Mouse (Mus musculus) monocyte, adult 2 months (primary cell): ENCODE results near the gene Rccd1.
A peak's percentile ranks its signal among the peaks of the same experiment; 100 is the strongest.

Experiments used
- DNase-seq, 2 experiments: peaks; one replicate each; pipeline ENCODE4 v3.0.0; 2022; ENCODE audit warnings: low spot score in 2 of 2, low read depth in 1 of 2

Rccd1 gene

DNA sequence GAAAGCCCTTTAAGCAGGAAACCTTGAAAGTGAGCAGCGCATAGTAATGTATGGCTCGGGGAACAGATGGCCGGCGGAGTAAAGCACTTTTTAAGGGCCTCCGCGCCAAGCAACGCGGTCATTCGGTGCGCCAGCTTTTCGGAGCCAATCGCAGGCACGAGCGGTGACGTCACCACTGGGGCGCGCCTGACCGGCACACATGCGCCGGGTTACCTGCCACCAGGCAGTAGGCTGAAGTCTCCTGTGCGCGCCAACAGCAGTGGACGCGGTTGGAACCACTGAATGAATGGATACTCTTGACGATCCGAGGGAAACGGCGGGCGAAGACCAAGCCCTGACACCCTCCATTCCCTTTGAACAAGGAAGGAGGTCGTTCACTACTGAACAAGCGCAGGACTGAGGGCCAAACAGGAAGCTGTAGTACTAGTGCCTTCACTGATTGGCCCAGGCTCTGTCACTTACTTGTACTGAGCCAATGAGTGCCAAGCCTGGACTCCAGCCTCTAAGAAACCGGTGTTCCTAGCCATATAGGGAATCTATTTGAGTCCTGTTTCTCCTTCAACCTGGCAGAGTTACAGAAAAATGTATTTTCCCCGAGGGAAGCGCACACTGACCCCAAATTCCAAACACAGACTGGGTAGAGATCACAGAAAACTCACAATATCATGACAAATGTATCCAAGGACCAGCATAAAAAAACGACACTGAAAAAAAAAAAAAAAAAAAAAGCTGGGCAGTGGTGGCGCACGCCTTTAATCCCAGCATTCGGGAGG lies at the start of gene Rccd1:
Gene Rccd1, minus strand, starts transcription at position 412 of the 773 bp plus-strand sequence.
- DNase-seq = peak; percentile 75 to 88

DNA sequence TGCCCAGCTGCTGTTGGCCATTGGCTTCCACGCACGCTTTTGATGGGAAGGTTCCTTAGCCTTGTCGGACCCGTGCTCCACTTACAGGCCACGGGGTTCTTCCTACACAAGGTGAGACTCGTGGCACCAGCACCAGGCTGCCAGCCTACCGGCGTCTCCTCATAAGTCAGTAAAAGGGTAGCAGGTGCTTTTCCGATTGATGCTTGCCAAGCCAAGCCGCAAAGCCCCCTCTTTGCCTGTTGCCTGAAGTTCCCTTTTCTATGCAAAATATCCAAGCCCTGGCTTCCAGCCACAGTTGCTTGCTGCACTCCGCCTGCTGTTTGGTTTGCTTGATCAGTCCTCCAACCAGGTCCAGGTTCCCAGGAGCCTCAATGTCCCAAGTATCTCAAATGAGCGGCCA lies 49.6 kb upstream of the Rccd1 start:
- DNase-seq = no peak

DNA sequence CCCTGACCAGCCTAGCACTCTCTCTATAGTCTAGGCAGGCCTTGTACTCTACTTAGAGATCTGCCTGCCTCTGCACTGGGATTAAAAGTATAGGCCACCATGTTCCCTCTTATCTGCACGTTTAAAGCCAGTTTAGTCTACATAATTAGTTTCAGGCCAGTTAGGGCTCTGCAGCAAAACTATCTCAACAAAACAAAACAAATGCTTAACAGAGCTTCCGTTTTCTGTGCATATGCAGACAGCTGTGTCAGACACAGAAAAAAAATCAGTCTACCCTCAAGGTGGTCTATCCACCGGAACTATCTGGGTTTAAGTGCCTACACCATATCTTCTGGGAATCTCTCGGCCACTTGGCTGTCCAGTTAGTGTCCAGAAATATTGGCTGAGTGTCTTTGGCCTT lies 49.1 kb upstream of the Rccd1 start:
- DNase-seq = no peak

DNA sequence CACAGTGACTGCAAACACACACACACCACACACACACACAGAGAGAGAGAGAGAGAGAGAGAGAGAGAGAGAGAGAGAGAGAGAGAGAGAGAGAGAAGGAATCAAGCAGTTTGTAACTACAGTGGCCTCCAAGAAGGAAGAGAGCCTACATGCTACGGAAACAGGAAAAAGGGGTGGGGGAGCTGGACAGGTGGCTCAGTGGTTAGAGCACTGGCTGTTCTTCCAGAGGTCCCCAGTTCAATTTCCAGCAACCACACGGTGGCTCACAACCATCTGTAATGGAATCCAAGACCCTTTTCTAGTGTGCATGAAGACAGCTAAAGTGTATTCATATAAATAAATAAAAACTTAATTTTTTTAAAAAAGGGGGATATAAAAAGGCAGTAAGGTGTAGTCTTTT lies 48.4 kb upstream of the Rccd1 start:
- DNase-seq = no peak

DNA sequence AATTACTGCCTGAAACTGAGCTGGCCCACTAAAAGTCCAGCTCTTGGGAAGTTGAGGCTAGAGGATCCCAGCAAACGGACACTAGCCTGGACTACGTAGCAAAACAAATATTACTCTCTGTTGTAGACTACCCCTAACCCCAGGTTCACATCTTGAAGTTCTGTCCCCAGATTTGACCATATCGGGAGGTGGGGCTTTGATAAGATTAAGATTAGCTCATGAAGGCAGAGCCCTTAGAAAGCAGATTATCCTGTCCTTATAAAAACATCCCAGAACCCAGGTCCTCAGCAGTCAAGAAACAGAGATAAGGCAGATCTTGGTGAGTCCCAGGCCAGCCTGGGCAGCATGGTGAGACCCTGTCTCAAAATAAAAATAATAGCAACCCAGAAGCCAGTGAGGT lies 47.9 kb upstream of the Rccd1 start:
- DNase-seq = no peak

DNA sequence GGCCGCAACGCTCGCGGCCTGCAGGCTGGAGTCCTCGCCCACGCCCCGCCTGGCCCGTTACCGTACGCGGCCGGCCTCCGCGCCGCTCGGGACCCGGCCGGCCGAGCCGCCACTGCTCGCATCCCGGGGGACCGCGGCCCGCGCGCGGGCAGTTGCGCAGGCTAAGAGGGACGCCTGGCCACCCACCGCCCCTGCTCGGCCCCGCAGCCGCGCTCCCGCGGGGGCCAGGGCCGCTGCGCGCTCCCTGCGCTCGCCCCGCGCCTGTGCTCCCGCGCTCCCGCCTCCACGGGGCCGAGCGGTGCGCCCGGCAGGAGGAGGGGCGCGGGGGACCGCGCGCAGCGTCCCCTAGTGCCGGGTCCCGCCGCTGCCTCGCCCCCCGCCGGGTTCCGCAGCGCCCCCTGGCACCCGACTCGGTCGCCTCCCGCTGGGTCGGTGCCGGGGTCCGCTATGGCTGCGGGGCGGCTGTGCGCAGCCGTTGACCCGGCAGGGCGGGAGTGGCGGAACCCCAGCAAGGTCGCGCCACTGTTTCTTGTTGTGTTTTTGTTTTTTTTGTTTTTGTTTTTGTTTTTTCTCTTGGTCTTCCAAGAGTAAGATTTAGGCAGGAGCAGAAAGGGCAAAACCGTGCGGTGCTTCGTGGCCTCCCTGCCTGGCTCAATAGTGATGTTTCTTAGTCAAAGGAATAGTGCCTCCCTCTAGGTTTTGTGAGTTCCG lies 46.9 kb upstream of the Rccd1 start, which contains the start of gene Man2a2:
Gene Man2a2, minus strand, starts transcription at position 335 of the 711 bp plus-strand sequence.
- peak in 1 of 2 experiments; percentile 35 for DNase-seq

DNA sequence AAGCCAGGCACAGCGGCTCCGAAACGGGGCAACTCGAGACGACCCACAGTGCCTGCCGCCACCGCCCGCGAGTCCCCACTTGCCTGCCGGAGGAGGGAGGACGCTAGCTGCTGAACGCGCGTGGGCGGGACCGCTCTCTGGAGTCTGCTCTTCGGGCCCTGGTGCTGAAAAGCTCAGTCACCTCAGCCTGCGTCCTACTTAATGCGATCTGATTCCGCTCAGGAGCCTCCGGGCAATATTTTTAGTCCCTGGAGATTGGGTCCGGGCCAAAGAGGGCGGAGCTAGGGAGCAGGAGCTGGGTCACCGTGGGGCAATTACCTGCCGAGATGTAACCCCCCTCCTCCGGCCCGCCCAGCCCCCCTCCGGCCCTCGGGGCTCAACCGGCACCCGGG lies 46.4 kb upstream of the Rccd1 start:
- DNase-seq = peak in 1 of 2 experiments; percentile 32

DNA sequence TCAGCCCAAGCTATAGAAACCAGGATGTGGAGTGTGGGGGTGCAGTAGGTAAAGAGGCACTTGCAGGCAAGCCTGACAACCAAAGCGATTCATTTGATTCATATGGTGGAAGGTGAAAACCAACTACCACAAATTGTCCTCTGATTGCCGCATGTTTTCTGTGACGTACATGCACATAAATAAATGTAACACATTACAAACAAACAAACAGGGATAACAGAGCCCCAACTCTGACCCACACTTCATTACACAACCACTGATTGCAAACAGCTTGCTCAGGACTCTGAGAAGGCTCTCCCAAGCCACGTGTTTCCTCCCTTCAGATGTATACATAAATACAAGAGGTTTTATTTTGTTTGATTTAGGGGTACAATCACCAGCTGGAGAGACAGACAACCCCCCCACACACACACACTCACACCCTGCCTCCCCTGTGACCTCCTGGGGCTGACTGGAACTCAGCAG lies 45.7 kb upstream of the Rccd1 start:
- DNase-seq = no peak

DNA sequence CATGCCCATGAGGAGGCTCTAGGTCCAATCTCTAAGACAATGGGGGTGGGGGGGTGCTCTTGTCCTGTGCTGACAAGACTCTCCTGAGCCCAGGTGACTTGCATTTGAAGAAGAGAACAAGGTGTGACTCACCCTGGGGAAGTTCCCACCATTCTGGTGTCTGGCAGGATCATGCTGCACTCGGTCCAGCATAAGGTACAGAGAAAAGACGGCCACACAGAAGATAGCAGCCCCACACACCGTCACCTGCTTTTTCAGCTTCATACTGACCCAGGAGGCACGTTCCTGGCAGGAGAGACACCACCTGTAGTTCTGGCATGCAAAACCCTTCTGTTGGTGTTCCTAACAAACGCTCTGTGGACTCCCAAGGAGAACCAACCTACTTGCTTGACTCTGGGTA lies 45.2 kb upstream of the Rccd1 start:
- no peak for DNase-seq

DNA sequence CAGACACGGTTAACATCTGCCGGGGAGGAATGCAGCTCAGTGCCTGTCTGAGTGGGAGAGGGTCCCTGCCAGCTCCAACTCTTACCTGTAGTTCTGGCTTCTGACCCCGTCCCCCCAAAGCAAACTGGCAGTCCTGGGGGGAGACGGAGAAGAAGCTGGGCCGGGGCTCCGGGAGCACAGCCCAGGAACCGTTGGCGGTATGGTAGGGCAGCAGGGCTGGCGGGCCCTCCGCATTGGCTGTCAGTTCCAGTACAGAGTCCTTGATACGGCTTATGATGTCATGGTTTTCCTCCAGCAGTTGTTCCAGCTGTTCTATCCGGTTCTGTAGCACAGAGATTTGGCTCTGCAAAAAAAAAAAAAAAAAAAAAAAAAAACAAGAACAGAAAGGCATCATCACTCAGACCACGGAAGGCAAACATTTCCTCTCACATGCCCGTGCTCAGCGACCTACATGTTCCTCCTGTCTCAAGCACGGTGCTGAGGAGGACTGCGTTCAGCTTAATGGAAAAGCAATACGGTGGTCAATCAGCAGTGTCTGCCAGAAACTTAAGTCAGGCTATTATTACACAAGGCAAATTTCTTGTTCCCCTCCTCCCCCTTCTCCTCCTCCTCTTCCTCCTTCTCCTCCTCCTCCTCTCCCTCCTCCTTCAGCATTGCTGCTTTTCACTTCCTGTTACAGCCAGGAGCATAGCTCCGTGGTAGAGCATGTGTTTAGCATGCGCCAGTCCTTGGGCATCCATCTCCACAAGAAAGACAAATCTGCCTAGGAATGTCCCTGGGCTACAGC lies 44.6 kb upstream of the Rccd1 start:
- no peak for DNase-seq

DNA sequence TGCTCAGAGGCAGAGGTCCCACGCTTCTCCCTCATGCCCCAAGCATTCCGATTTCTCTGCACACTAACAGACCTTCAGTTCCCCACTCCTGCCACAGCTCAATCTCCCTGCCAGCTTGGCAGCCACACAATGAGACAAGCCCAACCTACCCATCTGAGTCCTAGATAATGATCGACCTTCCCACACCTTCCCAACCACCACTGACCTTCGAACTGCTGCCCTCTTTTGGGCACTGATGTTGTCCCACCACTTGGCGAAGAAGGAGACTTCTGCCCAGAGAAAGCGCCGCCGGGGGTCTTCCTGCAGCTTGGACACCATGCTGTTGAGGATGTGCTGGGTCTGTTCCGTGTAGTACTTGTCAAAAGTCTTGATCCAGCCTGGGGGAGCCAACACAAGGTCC lies 43.8 kb upstream of the Rccd1 start:
- DNase-seq = no peak

DNA sequence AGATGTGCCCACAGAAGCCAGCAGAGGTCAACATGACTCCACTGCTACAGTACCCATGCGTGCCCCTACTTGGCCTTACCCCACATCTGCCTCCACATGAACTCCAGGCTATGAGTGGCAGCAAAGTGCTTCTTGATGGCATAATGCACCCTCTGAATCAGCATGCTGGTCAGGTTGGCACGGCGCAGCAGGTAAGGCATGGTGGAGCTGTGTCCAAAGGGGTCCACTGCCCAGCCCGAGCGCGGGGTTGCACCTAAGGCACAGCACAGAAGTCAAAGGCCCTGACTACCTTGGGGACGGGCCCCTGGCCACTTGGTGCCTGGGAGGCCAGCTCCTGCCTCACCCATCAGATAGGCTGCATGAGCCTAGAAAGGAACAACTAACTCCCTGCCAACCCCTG lies 43.0 kb upstream of the Rccd1 start:
- no peak for DNase-seq

DNA sequence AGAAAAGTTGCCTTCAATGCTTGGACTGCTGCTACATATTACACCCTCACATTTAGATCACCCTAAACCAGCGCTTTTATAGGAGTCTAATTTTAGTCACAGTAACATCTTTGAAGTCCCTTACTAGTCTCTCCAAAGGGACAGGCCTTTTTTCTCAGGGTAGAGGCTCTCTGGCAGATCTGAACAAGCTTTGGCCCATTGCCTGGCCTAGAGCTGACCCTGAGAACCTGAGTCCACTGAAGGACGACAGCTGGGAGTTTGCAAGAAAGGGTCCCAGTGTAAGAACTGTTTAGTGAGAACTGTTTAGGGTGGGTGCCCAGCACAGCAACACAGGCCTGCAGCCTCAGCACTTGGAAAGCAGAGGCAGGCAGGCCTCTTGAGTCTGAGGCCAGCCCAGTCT lies 41.5 kb upstream of the Rccd1 start:
- no peak for DNase-seq

DNA sequence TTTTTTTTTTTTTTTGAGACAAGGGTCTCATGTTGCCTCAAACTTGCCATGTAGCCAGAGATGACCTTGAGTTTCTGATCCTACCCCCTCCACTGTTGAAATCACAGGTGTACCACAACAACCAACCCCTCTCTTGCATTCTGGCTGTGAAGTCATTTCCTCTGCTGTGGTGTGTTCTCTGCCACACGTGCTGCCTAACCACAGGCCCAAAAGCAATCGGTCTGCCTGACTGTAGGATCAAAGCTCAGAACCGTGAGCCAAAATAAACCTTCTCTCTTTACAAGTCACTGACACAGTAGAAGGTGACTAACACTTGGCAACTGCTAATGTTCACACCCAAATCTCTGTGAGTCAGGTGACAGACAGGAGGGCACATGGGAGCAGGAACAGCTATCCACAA lies 36.2 kb upstream of the Rccd1 start:
- no peak for DNase-seq

DNA sequence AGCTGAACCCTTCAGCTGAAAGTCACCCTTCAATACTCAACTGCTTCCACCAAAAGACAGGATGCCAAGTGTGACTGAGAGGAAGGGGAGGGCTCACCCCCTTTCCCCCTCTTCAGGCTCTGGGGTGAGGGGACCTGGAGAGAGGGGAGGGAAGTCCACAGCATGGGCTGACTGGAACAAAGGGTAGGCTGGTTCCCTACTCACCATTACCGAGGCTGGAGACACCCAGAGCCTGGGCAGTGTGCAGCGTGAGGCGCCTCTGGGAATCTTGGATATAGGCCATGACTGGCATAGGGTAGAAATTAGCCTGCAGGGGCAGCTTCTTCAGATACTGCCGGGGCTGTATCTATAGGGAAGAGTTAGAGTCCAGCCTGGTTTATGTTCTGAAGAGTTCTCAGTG lies 33.8 kb upstream of the Rccd1 start:
- DNase-seq = no peak

DNA sequence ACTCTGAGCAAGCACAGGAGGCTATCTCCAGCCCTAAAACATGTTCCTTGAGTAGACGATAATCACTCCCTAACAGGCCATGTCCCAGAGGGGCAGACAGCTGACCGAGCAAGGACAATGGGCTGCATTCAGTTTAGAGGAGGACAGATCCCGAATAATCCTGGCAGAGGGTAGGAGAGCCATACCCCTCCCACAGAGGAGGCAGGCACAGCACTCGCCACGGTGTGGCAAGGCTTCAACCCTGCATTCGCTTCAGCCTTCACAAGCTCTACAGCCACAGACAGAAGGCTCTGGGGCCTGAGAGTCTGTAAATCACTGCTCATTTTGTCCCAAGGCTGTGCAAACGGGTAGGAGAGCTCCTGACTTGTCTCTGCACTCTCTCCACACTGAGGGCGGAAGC lies 32.9 kb upstream of the Rccd1 start:
- DNase-seq = no peak

DNA sequence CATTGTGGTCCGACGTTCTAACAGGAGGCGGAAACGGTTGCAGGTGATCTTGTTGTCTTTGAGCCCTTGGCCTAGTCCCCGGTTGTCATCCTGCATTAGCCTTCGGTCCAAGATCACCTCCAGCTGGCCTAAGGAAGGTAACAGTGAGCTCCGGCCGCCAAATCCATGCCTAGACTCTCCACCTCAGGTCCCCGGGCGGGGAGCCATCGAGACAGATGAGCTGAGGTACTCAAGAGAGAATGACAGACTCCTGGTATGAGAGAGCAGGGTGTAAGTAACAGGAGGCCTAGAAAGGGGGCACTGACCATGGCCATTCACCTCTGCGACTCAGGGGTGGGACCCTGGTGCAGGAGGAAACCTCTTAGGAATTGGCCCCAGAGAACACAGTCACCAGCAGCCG lies 32.1 kb upstream of the Rccd1 start:
- no peak for DNase-seq

DNA sequence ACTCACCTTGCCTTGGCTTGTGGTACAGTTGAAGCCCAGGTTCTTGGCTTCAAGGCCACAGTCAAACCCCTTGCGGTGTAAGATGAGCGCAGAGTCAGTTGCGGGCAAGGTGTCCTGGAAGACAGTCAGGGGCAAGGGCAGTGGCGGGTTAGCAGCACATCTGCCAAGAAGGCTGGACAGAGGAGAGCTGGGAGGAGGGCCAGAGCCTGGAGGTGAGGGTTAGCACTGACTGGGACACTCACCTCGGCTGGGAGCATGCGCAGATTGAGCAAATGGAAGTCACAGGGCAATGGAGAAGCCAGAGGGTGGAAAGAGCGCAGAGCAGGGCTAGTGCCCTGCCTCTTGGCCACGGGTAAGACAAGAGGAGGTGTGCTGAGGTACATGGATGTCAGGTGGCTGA lies 28.7 kb upstream of the Rccd1 start:
- no peak for DNase-seq

DNA sequence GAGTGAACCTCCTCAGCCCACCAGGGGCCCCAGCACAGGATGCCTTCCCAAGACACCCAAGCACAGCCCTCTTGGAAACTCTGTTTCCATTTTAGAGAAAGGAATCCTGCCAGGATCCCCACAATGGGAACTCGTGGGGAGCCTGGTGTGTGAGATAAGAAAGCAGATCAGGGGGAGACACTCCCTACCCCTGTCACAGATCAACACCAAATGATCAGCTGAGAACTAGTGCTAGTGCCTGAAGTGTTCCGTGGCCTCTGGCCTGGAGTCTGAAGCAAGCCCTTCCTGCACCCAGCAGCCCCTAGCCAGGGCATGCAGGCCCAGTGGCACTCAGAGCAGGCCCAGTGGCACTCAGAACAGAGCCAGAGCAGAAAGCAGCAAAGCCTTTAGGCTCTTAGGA lies 26.6 kb upstream of the Rccd1 start:
- no peak for DNase-seq

DNA sequence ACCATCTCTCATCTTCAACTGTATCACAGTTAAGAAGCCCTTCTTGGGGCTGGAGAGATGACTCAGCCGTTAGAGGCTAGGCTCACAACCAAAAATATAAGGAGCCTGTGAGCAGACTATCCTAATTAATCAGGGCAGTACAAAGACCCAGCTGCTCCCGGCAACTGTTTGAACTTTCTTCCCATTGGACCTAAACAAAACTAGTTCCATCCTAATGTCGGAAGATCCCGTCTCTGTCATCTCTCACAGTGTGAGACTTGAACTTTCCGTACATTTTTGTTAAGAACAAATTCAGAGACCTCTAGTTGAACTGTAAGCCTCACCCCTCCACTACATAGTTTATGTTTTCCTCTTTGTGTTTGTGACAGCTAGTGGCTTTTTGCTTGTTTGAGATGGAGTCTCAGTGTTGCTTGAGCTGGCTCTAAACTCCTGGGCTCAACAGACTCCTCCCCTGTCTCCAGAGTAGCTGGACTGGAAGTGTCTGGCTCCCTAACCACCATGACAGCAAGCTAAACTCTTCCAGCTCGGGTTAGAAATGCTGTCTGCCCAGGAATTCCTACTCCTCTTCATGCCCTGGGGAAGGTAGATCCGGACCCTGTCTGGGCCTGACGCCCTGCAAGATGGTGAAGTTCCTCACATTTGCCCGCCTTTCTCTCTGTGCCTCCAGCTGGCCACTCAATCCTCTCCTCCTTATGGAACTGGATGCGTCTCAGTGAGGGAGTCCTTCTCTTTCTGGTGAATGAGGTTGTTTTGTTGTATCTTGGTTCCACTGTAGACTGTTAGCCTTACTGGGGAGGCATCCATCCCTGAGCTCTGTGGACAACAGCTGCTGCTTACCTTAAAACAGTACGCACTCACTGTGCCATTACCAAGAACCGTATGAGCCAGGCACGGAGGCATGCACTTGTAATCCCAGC lies 23.7 kb upstream of the Rccd1 start:
- no peak for DNase-seq

DNA sequence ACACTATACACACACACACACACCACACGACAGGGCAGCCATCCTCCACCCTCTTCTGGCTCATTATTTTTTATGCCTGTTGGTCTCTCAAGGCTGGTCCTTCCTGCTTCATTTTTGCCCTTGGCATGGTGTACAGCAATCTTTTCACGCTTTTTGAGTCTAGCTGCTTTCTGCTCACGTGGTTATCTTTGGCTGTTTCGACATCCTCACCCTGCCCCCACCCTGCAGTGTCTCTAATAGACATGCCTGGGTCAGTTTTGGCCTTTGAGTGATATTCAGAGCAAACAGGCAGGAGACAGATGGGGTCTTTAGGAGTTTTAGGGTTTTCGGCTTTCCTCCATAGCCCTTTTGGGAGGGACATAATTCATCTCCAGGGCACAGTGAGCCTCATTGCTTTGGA lies 22.6 kb upstream of the Rccd1 start:
- no peak for DNase-seq
